Mouse (Mus musculus): Measurements from ENCODE around the gene Aqp8. TPM values are rescaled to one million over a fixed set of nuclear protein-coding genes. Genes with fewer than 3 reads are reported as not detected.

Aqp8 gene
- polyA plus RNA-seq, 1 experiment from 2014 or later: not detected

GRCm38 (mm10) chr7:123450515-123450914 is 11.6 kb upstream of the Aqp8 start:
- Histone ChIP-seq H3K27me3 (replicated peaks) (no peaks in the 10 kb centered on the region), H3K9me3 (no peaks in the 10 kb centered on the region), H3K36me3 (replicated peaks) (no peaks in the 10 kb centered on the region), H3K4me3 (no peak overlapping the region), H3K9ac (no peak overlapping the region), H3K27ac (no peak overlapping the region), H3K4me1 (no peaks in the 10 kb centered on the region), H3K4me2 (no peak overlapping the region)
- WGBS: 87% methylated on average over 2 of the region's 2 CpGs
- no peak for ATAC-seq (replicated peaks)

- no peak overlapping the region for H3K27ac ChIP-seq
- no peak for ATAC-seq (replicated peaks)
- no peak overlapping the region for H3K4me3 ChIP-seq
- H3K36me3 ChIP-seq (replicated peaks): no peaks in the 10 kb centered on the region
- H3K9me3 ChIP-seq: no peaks in the 10 kb centered on the region
- no peak overlapping the region for H3K4me2 ChIP-seq
- 79% methylated on average over 6 of the region's 6 CpGs for WGBS
- no peaks in the 10 kb centered on the region for H3K4me1 ChIP-seq
- H3K9ac ChIP-seq: no peak overlapping the region
- no peaks in the 10 kb centered on the region for H3K27me3 ChIP-seq (replicated peaks)
These were observed 9.5 kb upstream of the Aqp8 start for GRCm38 (mm10) chr7:123452551-123452950.

GRCm38 (mm10) chr7:123453066-123453465 is 9.0 kb upstream of the Aqp8 start:
- Histone ChIP-seq H3K36me3 (replicated peaks) (no peaks in the 10 kb centered on the region), H3K9me3 (no peaks in the 10 kb centered on the region), H3K4me3 (no peak overlapping the region), H3K27me3 (replicated peaks) (no peaks in the 10 kb centered on the region), H3K27ac (no peak overlapping the region), H3K4me1 (no peaks in the 10 kb centered on the region), H3K4me2 (no peak overlapping the region), H3K9ac (no peak overlapping the region)
- ATAC-seq (replicated peaks): no peak
- WGBS: 89% methylated on average over 8 of the region's 8 CpGs

GRCm38 (mm10) chr7:123455088-123455487 is 7.0 kb upstream of the Aqp8 start:
- Histone ChIP-seq H3K4me1 (no peaks in the 10 kb centered on the region), H3K4me2 (no peak overlapping the region), H3K9ac (no peak overlapping the region), H3K36me3 (replicated peaks) (no peaks in the 10 kb centered on the region), H3K9me3 (no peaks in the 10 kb centered on the region), H3K27me3 (replicated peaks) (no peaks in the 10 kb centered on the region), H3K27ac (no peak overlapping the region), H3K4me3 (no peak overlapping the region)
- WGBS: 93% methylated on average over 3 of the region's 3 CpGs
- ATAC-seq (replicated peaks): no peak

GRCm38 (mm10) chr7:123458309-123458708 is 3.8 kb upstream of the Aqp8 start:
- no peak overlapping the region for H3K4me2 ChIP-seq
- no peaks in the 10 kb centered on the region for H3K9me3 ChIP-seq
- H3K27me3 ChIP-seq (replicated peaks): no peaks in the 10 kb centered on the region
- no peak overlapping the region for H3K27ac ChIP-seq
- no peak overlapping the region for H3K9ac ChIP-seq
- no peak for ATAC-seq (replicated peaks)
- H3K4me3 ChIP-seq: no peak overlapping the region
- H3K36me3 ChIP-seq (replicated peaks): no peaks in the 10 kb centered on the region
- H3K4me1 ChIP-seq: no peaks in the 10 kb centered on the region
- 95% methylated on average over 4 of the region's 4 CpGs for WGBS

- Histone ChIP-seq H3K9ac (no peak overlapping the region), H3K36me3 (replicated peaks) (no peaks in the 10 kb centered on the region), H3K4me3 (no peak overlapping the region), H3K4me1 (no peaks in the 10 kb centered on the region), H3K27ac (no peak overlapping the region), H3K4me2 (no peak overlapping the region), H3K9me3 (no peaks in the 10 kb centered on the region), H3K27me3 (replicated peaks) (no peaks in the 10 kb centered on the region)
- 82% methylated on average over 4 of the region's 4 CpGs for WGBS
- no peak for ATAC-seq (replicated peaks)
These were observed 2.8 kb upstream of the Aqp8 start for GRCm38 (mm10) chr7:123459247-123459646.

GRCm38 (mm10) chr7:123461316-123461715 is 775 bp upstream of the Aqp8 start:
- no peak overlapping the region for H3K4me3 ChIP-seq
- ATAC-seq (replicated peaks): no peak
- no peaks in the 10 kb centered on the region for H3K4me1 ChIP-seq
- no peak overlapping the region for H3K9ac ChIP-seq
- no peaks in the 10 kb centered on the region for H3K27me3 ChIP-seq (replicated peaks)
- H3K36me3 ChIP-seq (replicated peaks): no peaks in the 10 kb centered on the region
- H3K4me2 ChIP-seq: no peak overlapping the region
- H3K9me3 ChIP-seq: no peaks in the 10 kb centered on the region
- WGBS: 72% methylated on average over 4 of the region's 4 CpGs
- H3K27ac ChIP-seq: no peak overlapping the region

GRCm38 (mm10) chr7:123463569-123463968 is 1.5 kb downstream of the Aqp8 start:
- 82% methylated on average over 4 of the region's 4 CpGs for WGBS
- ATAC-seq (replicated peaks): no peak

GRCm38 (mm10) chr7:123465692-123466387 is 3.7 kb downstream of the Aqp8 start:
- H3K27ac ChIP-seq: no peak overlapping the region
- H3K4me3 ChIP-seq: no peak overlapping the region
- ATAC-seq (replicated peaks): peak; percentile 81
- no peaks in the 10 kb centered on the region for H3K4me1 ChIP-seq
- H3K9me3 ChIP-seq: no peaks in the 10 kb centered on the region
- H3K4me2 ChIP-seq: no peak overlapping the region
- no peak overlapping the region for H3K9ac ChIP-seq
- no peaks in the 10 kb centered on the region for H3K27me3 ChIP-seq (replicated peaks)
- H3K36me3 ChIP-seq (replicated peaks): no peaks in the 10 kb centered on the region
- 35% methylated on average over 6 of the region's 6 CpGs for WGBS

More at GRCm38 (mm10) chr7:123463569-123463968, 1.5 kb downstream of the Aqp8 start:
- Histone ChIP-seq H3K9me3 (no peaks in the 10 kb centered on the region), H3K4me3 (no peak overlapping the region), H3K36me3 (replicated peaks) (no peaks in the 10 kb centered on the region), H3K4me2 (no peak overlapping the region), H3K27ac (no peak overlapping the region), H3K9ac (no peak overlapping the region), H3K27me3 (replicated peaks) (no peaks in the 10 kb centered on the region), H3K4me1 (no peaks in the 10 kb centered on the region)

- no peaks in the 10 kb centered on the region for H3K4me1 ChIP-seq
- no peak overlapping the region for H3K4me2 ChIP-seq
- H3K36me3 ChIP-seq (replicated peaks): no peaks in the 10 kb centered on the region
- no peaks in the 10 kb centered on the region for H3K27me3 ChIP-seq (replicated peaks)
- no peaks in the 10 kb centered on the region for H3K9me3 ChIP-seq
- 97% methylated on average over 1 of the region's 1 CpGs for WGBS
- no peak for ATAC-seq (replicated peaks)
- H3K27ac ChIP-seq: no peak overlapping the region
- H3K4me3 ChIP-seq: no peak overlapping the region
- no peak overlapping the region for H3K9ac ChIP-seq
These were observed 5.9 kb downstream of the Aqp8 start for GRCm38 (mm10) chr7:123467961-123468360.

GRCm38 (mm10) chr7:123487703-123488102 is 25.6 kb downstream of the Aqp8 start:
- ATAC-seq (replicated peaks): no peak
- no peak overlapping the region for H3K4me3 ChIP-seq
- no peaks in the 10 kb centered on the region for H3K9me3 ChIP-seq
- H3K27me3 ChIP-seq (replicated peaks): no peaks in the 10 kb centered on the region
- 73% methylated on average over 5 of the region's 5 CpGs for WGBS
- H3K27ac ChIP-seq: no peak overlapping the region
- H3K9ac ChIP-seq: no peak overlapping the region
- no peak overlapping the region for H3K4me2 ChIP-seq
- no peaks in the 10 kb centered on the region for H3K4me1 ChIP-seq
- peaks cover 34% of the 10 kb centered on the region for H3K36me3 ChIP-seq (replicated peaks)

- Histone ChIP-seq H3K27ac (peak overlapping the region; percentile 97), H3K36me3 (replicated peaks) (peaks cover 12% of the 10 kb centered on the region), H3K4me2 (peak overlapping the region; percentile 80), H3K27me3 (replicated peaks) (no peaks in the 10 kb centered on the region), H3K9me3 (no peaks in the 10 kb centered on the region), H3K9ac (peak overlapping the region; percentile 94), H3K4me1 (peaks cover 30% of the 10 kb centered on the region), H3K4me3 (peak overlapping the region; percentile 81)
- peak; percentile 30 for ATAC-seq (replicated peaks)
- 37% methylated on average over 19 of the region's 19 CpGs for WGBS
These were observed 37.6 kb downstream of the Aqp8 start for GRCm38 (mm10) chr7:123499481-123500238.

All from midbrain, embryonic 15.5 days (tissue).